ENCODE assay signal across 8 mouse cellular contexts in genomic region chr15:78927788-78928457, GRCm38 (mm10). TPM values are rescaled to one million over a fixed set of nuclear protein-coding genes. Genes with fewer than 3 reads are reported as not detected.
DNase-seq lines count a peak whose midpoint lies in the region; ATAC-seq lines count a peak whose summit lies in the region.

No protein-coding gene starts in this region.

- peak overlapping the region; percentile 30 for H3K9ac ChIP-seq in forebrain, embryonic 12.5 days

- peaks cover 32% of the 10 kb centered on the region for H3K4me1 ChIP-seq in forebrain, embryonic 12.5 days

- 1% methylated on average over 29 of the region's 35 CpGs for WGBS in forebrain, embryonic 12.5 days

- H3K27ac ChIP-seq in forebrain, embryonic 12.5 days, result peak overlapping the region; percentile 68

- H3K9me3 ChIP-seq in forebrain, embryonic 12.5 days, result no peaks in the 10 kb centered on the region

- peak overlapping the region; percentile 28 for H3K4me3 ChIP-seq in forebrain, embryonic 12.5 days (replicated peaks)

- peak; percentile 62 for ATAC-seq in forebrain, embryonic 12.5 days (ENCODE audit: low FRiP score)
- peak; percentile 56 for ATAC-seq in megakaryocyte progenitor cell, adult 5-6 weeks (replicated peaks; ENCODE audit: poor library complexity)

- peak; percentile 95 for DNase-seq in A20 (ENCODE audit: low read depth, low spot score)
- DNase-seq in adipocyte (ENCODE audit: low spot score), result peak; percentile 82
- peak; percentile 73 for DNase-seq in heart, postnatal 25 days (ENCODE audit: low spot score)
- DNase-seq in left cerebral cortex, postnatal 14 days (ENCODE audit: low spot score in 2 of 2), result peak; percentile 54 to 74
- peak; percentile 68 to 77 for DNase-seq in right cerebral cortex, postnatal 10 days (ENCODE audit: low spot score in 2 of 2)
- DNase-seq in urinary bladder, postnatal 36 days (ENCODE audit: low spot score in 2 of 2), result peak; percentile 48 to 79

- H3K36me3 ChIP-seq in forebrain, embryonic 12.5 days (replicated peaks), result no peaks in the 10 kb centered on the region

- intact Hi-C loops in heart, postnatal 25 days (cut with DNase I), result no loop called here
- intact Hi-C loops in left cerebral cortex, postnatal 14 days (cut with DNase I), result no loop called here

- H3K4me2 ChIP-seq in forebrain, embryonic 12.5 days, result peak overlapping the region; percentile 63

- peaks cover 27% of the 10 kb centered on the region for H3K27me3 ChIP-seq in forebrain, embryonic 12.5 days

RNA-seq across cellular contexts. Expression of gene Lgals1, which starts 1.4 kb away (rescaled TPM):
- polyA plus RNA-seq in forebrain, embryonic 12.5 days (2016; fragmentation: Nextera tagmentation; extraction: Ambion mirVana), result 216 and 321 TPM in 2 replicates
- 100 to 1,000 TPM; 188 to 192 TPM for total RNA-seq in heart, postnatal 25 days (2021)
- 10 to 100 TPM; 19.2 to 22.6 TPM for total RNA-seq in left cerebral cortex, postnatal 14 days (2021)
- 480 and 550 TPM in 2 replicates for total RNA-seq in megakaryocyte progenitor cell, adult 5-6 weeks (2015)
- 648 and 851 TPM in 2 replicates for total RNA-seq in megakaryocyte progenitor cell, adult 5-6 weeks (2017)

RNA-seq across cellular contexts. Expression of gene Nol12, which starts 6.8 kb away (rescaled TPM):
- polyA plus RNA-seq in forebrain, embryonic 12.5 days (2016; fragmentation: Nextera tagmentation; extraction: Ambion mirVana), result 53.5 and 56.4 TPM in 2 replicates
- 10 to 100 TPM; 15.6 to 16.9 TPM for total RNA-seq in heart, postnatal 25 days (2021)
- 10 to 100 TPM; 35.3 to 39.9 TPM for total RNA-seq in left cerebral cortex, postnatal 14 days (2021)
- total RNA-seq in megakaryocyte progenitor cell, adult 5-6 weeks (2015), result 38.7 and 47.6 TPM in 2 replicates
- total RNA-seq in megakaryocyte progenitor cell, adult 5-6 weeks (2017), result 19.9 and 25.2 TPM in 2 replicates

RNA-seq across cellular contexts. Expression of gene Pdxp, which starts 14.2 kb away (rescaled TPM):
- polyA plus RNA-seq in forebrain, embryonic 12.5 days (2016; fragmentation: Nextera tagmentation; extraction: Ambion mirVana), result 51.7 and 53.6 TPM in 2 replicates
- 1 to 10 TPM in 1 of 2 experiments, under 1 TPM in 1; 0.75 to 1.4 TPM for total RNA-seq in heart, postnatal 25 days (2021)
- total RNA-seq in left cerebral cortex, postnatal 14 days (2021), result 100 to 1,000 TPM; 167 to 179 TPM
- total RNA-seq in megakaryocyte progenitor cell, adult 5-6 weeks (2015), result 9.5 and 12.8 TPM in 2 replicates
- total RNA-seq in megakaryocyte progenitor cell, adult 5-6 weeks (2017), result 5.0 and 8.8 TPM in 2 replicates

RNA-seq across cellular contexts. Expression of gene Triobp, which starts 19.6 kb away (rescaled TPM):
- polyA plus RNA-seq in forebrain, embryonic 12.5 days (2016; fragmentation: Nextera tagmentation; extraction: Ambion mirVana), result 40.4 and 46.9 TPM in 2 replicates
- total RNA-seq in heart, postnatal 25 days (2021), result 10 to 100 TPM; 36.0 to 39.8 TPM
- total RNA-seq in left cerebral cortex, postnatal 14 days (2021), result 10 to 100 TPM; 23.0 to 23.6 TPM
- total RNA-seq in megakaryocyte progenitor cell, adult 5-6 weeks (2015), result 66.0 and 71.4 TPM in 2 replicates
- 20.7 and 26.0 TPM in 2 replicates for total RNA-seq in megakaryocyte progenitor cell, adult 5-6 weeks (2017)

RNA-seq across cellular contexts. Expression of gene Sh3bp1, which starts 28.4 kb away (rescaled TPM):
- polyA plus RNA-seq in forebrain, embryonic 12.5 days (2016; fragmentation: Nextera tagmentation; extraction: Ambion mirVana), result 10.3 TPM in 2 replicates
- 1 to 10 TPM; 4.1 to 4.8 TPM for total RNA-seq in heart, postnatal 25 days (2021)
- 10 to 100 TPM; 13.4 TPM for total RNA-seq in left cerebral cortex, postnatal 14 days (2021)
- 42.5 and 55.8 TPM in 2 replicates for total RNA-seq in megakaryocyte progenitor cell, adult 5-6 weeks (2015)
- 18.9 and 22.9 TPM in 2 replicates for total RNA-seq in megakaryocyte progenitor cell, adult 5-6 weeks (2017)

Comparison
In these comparisons a context has a peak if more than half of its experiments do, and no peak if none do; other contexts are left out.
1. Peak in every context shown above with its lines: DNase-seq, ATAC-seq, H3K4me3 ChIP-seq and H3K27ac ChIP-seq.
2. RNA of gene Lgals1, which starts 1.4 kb away (total RNA-seq): 480 to 851 TPM in megakaryocyte progenitor cell, adult 5-6 weeks and 188 to 192 TPM in heart, postnatal 25 days; 19.2 to 22.6 TPM in left cerebral cortex, postnatal 14 days; every median in the first group is over 4 times any median in the second.
3. RNA of gene Pdxp, which starts 14.2 kb away (total RNA-seq): 167 to 179 TPM in left cerebral cortex, postnatal 14 days; 5.0 to 12.8 TPM in megakaryocyte progenitor cell, adult 5-6 weeks and 0.75 to 1.4 TPM in heart, postnatal 25 days; every median in the first group is over 10 times any median in the second.